Mouse (Mus musculus) lung, embryonic 16.5 days (tissue): ENCODE data around the gene Smpd2. TPM values are rescaled to one million over a fixed set of nuclear protein-coding genes. Genes with fewer than 3 reads are reported as not detected.

Experiments
- ATAC-seq: fragments of 200-750 bp; cut with Nextera tagmentation; 2 replicates; pipeline ENCODE4 v1.8.0; 2017; ENCODE audit warnings: low read depth, mild to moderate bottlenecking, moderate library complexity
- H3K27ac ChIP-seq: fragments of 300-500 bp; sonication (generic); 2 replicates; pipeline ENCODE4 v1.5.1; 2014; ENCODE audit warnings: mild to moderate bottlenecking, control low read depth, low read length
- H3K27me3 ChIP-seq: fragments of 300-500 bp; sonication (generic); 2 replicates; pipeline ENCODE4 v1.6.1; 2014; ENCODE audit warnings: low read depth, low read length, mixed read lengths; ENCODE audit not compliant: control insufficient read depth, insufficient read depth
- H3K36me3 ChIP-seq: fragments of 300-500 bp; sonication (generic); 2 replicates; pipeline ENCODE4 v1.6.1; 2014; ENCODE audit warnings: low read length; ENCODE audit not compliant: control insufficient read depth, insufficient read depth
- H3K4me1 ChIP-seq: fragments of 300-500 bp; sonication (generic); replicated peaks from 2 replicates; pipeline ENCODE4 v1.6.1; 2014; ENCODE audit warnings: low read length, mixed read lengths; ENCODE audit not compliant: control insufficient read depth, insufficient read depth
- H3K4me2 ChIP-seq: fragments of 300-500 bp; sonication (generic); 2 replicates; pipeline ENCODE4 v1.6.1; 2014; ENCODE audit warnings: low read depth, low read length, control low read depth
- H3K4me3 ChIP-seq: fragments of 300-500 bp; sonication (generic); 2 replicates; pipeline ENCODE4 v1.5.1; 2014; ENCODE audit warnings: mild to moderate bottlenecking, low read length, control low read depth
- H3K9ac ChIP-seq: fragments of 300-500 bp; sonication (generic); 2 replicates; pipeline ENCODE4 v1.6.1; 2014; ENCODE audit warnings: low read length, control low read depth
- H3K9me3 ChIP-seq: fragments of 300-500 bp; sonication (generic); 2 replicates; pipeline ENCODE4 v1.6.1; 2016; ENCODE audit warnings: low read length; ENCODE audit not compliant: control insufficient read depth
- whole genome bisulfite sequencing: fragments of 180-500 bp; shearing (Covaris S2); extraction: QIAGEN DNeasy Blood & Tissue Kit; methylation state at CpG from one replicate; pipeline ENCODE4 v1.1.7; 2014; 5-methylcytosine and 5-hydroxymethylcytosine counted together
- polyA plus RNA-seq: library from polyadenylated mRNA; unstranded; fragments of >200 nt; fragmentation: Nextera tagmentation; extraction: Ambion mirVana; gene quantifications from 2 replicates; pipeline ENCODE4 v1.2.1, GENCODE M21; 2015

Smpd2 gene
- polyA plus RNA-seq, 1 experiment from 2014 or later, result 71.4 TPM

DNA sequence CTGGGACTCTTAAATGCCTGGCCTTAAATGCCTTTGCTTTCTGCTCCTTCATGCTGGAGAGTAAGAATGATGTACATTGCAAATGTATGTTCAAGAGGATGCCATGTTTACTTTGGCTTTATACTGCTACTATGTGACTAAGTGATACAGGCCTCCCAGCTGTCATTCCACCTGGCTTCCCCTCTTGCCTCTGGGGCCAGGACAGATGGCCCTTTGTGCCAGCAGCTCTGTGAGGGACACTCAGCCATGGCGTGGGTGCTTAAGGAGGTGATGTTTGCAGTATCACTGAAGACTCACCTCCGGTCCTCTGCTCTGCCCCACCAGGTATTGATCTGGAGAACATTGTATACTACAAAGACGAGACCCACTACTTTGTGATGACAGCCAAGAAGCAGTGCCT, 10.2 kb downstream of the Smpd2 start:
- no peak for ATAC-seq
- peaks cover 20% of the 10 kb centered on the region for H3K36me3 ChIP-seq

DNA sequence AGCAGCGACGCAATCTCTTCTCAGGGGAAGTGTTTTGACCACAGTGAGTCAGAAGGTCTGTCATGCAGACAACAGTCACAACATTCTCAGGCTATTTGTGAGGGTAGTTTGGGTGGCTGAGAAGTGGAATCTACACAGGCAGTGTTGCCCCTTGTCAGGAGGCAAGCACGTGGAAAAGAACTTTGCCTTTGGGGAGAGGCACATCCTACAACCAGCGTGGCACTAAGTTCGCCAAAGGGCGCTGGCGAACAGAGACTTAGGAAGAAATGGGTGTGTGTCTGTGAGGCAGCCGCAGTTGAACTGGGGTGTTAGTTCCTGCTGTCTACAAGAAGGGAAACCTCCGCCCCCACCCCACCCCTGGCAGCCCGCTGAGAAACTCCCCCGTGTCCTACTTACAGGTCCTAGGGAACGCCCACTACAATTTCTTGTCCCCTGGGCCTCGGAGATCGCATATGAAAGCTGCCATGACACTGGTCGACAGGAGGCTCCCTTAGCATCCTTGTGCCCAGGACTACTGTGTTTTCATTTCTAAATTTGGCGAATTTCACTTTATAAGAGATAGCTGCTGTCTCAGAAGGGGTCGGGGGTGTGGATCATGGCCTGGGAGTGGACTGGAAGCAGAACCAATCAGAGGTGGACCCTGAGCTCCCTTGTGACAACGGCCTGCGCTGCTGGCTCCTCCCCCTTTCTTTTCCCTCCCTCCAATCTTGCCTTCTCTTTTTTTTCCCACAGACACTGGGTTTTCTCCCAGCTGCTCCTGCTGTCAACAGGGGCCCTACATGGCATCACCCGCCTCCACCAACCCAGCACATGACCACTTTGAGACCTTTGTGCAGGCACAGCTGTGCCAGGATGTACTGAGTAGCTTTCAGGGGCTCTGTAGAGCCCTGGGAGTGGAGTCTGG, 12.6 kb downstream of the Smpd2 start:
- Histone ChIP-seq H3K9ac (peak overlapping the region; percentile 76), H3K36me3 (peaks cover 13% of the 10 kb centered on the region), H3K27ac (peak overlapping the region; percentile 92), H3K4me2 (peak overlapping the region; percentile 76), H3K27me3 (no peaks in the 10 kb centered on the region), H3K9me3 (no peaks in the 10 kb centered on the region), H3K4me1 (peaks cover 33% of the 10 kb centered on the region), H3K4me3 (peak overlapping the region; percentile 66)
- WGBS, result 4% methylated on average over 20 of the region's 20 CpGs
- ATAC-seq, result peak; percentile 84

More for the DNA sequence above, 10.2 kb downstream of the Smpd2 start:
- H3K4me3 ChIP-seq, result no peak overlapping the region
- H3K4me2 ChIP-seq, result no peak overlapping the region
- no peaks in the 10 kb centered on the region for H3K9me3 ChIP-seq
- no peaks in the 10 kb centered on the region for H3K27me3 ChIP-seq
- 69% methylated on average over 3 of the region's 3 CpGs for WGBS
- no peak overlapping the region for H3K9ac ChIP-seq
- H3K27ac ChIP-seq, result no peak overlapping the region
- H3K4me1 ChIP-seq, result peaks cover 22% of the 10 kb centered on the region

DNA sequence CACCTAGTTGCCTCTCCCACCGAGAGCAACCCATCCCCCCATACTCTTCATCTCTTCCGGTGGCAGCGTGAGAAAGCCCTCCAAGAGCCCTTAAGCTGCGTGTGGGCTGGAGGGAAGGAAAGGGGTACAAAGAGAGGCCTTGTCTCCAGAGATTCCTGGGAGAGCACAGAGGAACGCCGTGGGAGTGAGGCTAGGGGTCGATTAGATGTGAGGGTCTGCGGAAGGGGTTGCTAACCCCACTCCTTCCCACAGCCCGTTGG, 13.2 kb downstream of the Smpd2 start:
- peak; percentile 21; the same call in 1 of the 2 replicates for ATAC-seq
- WGBS, result 0% methylated on average over 9 of the region's 9 CpGs
- H3K4me3 ChIP-seq, result peak overlapping the region; percentile 66
- H3K4me1 ChIP-seq, result peaks cover 33% of the 10 kb centered on the region
- H3K27ac ChIP-seq, result peak overlapping the region; percentile 92
- no peaks in the 10 kb centered on the region for H3K27me3 ChIP-seq
- H3K9ac ChIP-seq, result peak overlapping the region; percentile 76
- no peaks in the 10 kb centered on the region for H3K9me3 ChIP-seq
- H3K4me2 ChIP-seq, result peak overlapping the region; percentile 76
- peaks cover 10% of the 10 kb centered on the region; the same call in 1 of the 2 replicates for H3K36me3 ChIP-seq

DNA sequence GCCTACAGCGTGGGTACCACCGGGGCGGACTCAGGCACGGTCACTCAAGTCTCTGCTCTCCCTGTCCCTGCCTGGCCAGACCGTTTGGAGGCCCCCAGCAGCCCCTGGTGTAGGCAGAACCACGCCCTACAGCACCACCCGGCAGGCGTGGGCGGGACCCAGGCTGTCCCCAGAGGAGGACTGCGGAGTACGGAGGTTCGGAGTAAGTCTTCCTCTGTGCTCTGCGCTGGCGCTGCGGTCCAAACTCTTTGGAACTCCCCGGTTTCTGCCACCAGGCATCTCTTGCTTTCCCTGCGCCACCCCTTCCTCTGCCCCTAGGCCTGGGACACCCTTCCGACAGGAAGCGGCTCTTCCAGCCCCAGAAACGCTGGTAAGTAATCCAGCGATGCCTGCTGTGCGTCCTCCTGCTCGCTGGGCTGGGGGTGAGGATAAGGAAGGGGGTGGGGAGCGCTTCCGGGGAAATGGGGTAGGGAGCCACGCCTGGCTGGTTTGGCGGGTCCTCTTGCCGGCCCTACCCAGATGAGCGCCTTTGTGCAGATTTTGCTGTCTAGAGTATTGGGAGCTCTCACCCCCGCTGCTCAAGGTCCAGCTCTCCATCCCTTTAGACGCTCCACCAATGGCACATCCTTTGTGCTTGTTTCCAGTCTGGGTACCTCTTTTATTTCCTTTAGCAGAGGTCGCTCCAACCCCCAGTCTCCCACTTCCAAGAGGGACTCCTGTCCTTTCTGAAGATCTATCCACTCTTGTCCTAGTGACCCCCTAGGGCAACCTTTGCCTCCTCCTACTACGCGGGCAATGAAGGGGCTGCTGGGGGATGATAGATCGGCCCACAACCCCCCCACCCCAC, 13.8 kb downstream of the Smpd2 start, which contains the start of gene Mical1:
Mical1 (plus strand) TSS at position 144 of the 847 bp plus-strand sequence.
- Histone ChIP-seq H3K9me3 (no peaks in the 10 kb centered on the region), H3K27ac (peak within 1 kb of the TSS; percentile 92), H3K4me3 (peak within 1 kb of the TSS; percentile 66), H3K9ac (peak within 1 kb of the TSS; percentile 76), H3K27me3 (no peaks in the 10 kb centered on the region), H3K4me1 (peaks cover 33% of the 10 kb centered on the region), H3K36me3 (peaks cover 10% of the 10 kb centered on the region; the same call in 1 of the 2 replicates), H3K4me2 (peak within 1 kb of the TSS; percentile 76)
- WGBS, result 0% methylated on average over 35 of the region's 35 CpGs
- ATAC-seq, result peak; percentile 78

DNA sequence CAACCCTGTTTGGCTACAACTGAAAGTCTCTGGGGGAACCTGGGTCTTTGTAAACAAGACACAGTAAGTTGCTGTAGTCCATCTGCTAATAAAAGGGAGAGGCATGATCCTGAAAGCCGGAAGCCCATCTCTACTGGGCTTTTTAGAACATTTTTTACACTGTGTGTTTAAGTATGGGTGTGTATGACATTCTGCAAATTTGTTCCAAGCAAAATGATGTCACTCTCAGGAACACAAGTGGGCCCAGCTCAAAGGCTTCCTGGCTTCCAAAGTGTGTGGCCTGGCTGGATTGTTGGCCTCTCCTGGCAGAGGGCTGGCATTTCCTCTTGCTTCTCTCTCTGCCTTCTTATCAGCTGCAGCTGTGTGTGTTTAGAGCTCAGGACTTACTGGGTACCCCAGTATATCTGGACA, 15.2 kb downstream of the Smpd2 start:
- no peak for ATAC-seq
- H3K9ac ChIP-seq, result no peak overlapping the region
- H3K36me3 ChIP-seq, result peaks cover 10% of the 10 kb centered on the region; the same call in 1 of the 2 replicates
- H3K4me3 ChIP-seq, result no peak overlapping the region
- peak overlapping the region; percentile 45 for H3K27ac ChIP-seq
- 36% methylated on average over 1 of the region's 1 CpGs for WGBS
- H3K27me3 ChIP-seq, result no peaks in the 10 kb centered on the region
- H3K4me2 ChIP-seq, result no peak overlapping the region; the same call in 1 of the 2 replicates
- H3K9me3 ChIP-seq, result no peaks in the 10 kb centered on the region
- peaks cover 33% of the 10 kb centered on the region for H3K4me1 ChIP-seq

DNA sequence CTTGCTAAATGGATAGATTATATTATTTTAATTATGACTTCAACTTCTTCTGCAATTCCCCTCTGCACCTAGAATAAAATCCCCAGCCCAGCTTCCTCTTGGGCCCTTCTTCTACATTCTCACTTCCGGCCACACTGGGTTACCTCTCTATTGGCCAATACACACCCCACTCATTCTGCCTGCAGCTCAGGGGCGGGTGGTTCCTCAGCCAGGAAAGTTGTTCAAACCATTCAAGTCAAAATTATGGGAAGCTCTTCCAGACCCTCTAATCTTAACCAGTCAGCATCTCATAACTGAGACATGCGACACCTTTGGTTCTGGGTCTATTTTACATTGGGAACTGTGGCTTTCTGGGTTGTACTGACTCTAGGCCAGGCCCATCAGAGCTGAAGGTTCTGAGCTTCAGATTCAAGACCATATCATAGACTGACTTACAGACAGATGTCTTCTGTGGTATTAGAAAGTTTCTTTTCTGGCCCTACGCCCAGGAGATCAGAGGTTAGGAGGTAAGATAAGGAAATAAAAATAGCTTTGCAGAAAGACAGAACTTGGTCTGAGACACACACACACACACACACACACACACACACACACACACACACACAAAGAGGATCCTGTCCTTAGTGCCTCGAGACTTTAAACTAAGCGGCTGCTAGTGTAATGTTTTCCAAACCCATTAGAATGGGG, 16.2 kb downstream of the Smpd2 start:
- no peaks in the 10 kb centered on the region for H3K27me3 ChIP-seq
- WGBS, result 52% methylated on average over 6 of the region's 6 CpGs
- no peak overlapping the region for H3K4me3 ChIP-seq
- H3K36me3 ChIP-seq, result peaks cover 6% of the 10 kb centered on the region; the same call in 1 of the 2 replicates
- peak overlapping the region; percentile 57; the same call in 1 of the 2 replicates for H3K27ac ChIP-seq
- H3K4me2 ChIP-seq, result no peak overlapping the region
- no peak overlapping the region for H3K9ac ChIP-seq
- no peaks in the 10 kb centered on the region for H3K9me3 ChIP-seq
- H3K4me1 ChIP-seq, result peaks cover 33% of the 10 kb centered on the region
- ATAC-seq, result no peak

DNA sequence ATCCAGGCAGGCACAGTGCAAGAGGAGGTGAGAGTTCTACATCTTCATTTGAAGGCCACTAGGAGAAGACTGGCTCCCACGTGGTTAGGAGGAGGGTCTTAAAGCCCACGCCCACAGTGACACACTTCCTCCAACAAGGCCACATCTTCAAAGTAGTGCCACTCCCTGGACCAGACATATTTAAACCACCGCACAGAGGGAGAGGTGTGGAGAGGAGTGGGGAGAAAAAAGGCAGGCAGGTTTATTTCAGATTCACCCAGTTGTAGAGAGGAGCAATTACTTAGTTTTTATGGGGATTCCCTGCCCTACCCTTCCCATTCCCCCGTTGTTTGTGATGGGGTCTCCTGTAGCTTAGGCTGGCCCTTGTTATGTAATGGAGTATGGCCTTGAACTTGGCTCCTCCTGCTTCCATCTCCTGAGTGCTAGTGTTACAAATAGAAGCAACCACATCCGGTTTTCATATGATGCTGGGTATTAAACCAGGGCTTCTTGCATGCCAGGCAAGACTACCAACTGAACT, 17.1 kb downstream of the Smpd2 start:
- Histone ChIP-seq H3K27me3 (no peaks in the 10 kb centered on the region), H3K4me2 (no peak overlapping the region), H3K36me3 (no peaks in the 10 kb centered on the region), H3K9me3 (no peaks in the 10 kb centered on the region), H3K27ac (peak overlapping the region; percentile 16; the same call in 1 of the 2 replicates), H3K4me1 (peaks cover 27% of the 10 kb centered on the region), H3K9ac (no peak overlapping the region), H3K4me3 (no peak overlapping the region)
- ATAC-seq, result no peak
- 65% methylated on average over 5 of the region's 5 CpGs for WGBS

DNA sequence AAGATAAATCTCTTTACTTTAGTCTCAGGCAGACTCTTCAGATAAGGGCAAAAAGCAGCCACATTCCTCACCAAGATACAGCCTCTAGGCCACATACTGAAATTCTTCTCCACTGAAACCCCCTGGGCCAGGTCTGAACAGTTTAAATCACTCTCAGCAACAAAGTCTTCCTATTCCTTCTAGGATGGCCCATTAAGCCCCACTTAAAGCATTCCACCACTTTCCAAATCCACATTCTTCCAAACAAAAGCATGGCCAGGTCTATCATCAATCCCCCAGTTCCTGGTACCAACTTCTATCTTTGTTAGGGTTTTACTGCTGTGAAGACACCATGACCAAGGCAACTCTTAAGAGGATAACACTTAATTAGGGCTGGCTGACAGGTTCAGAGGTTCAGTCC, 17.6 kb downstream of the Smpd2 start:
- Histone ChIP-seq H3K9me3 (no peaks in the 10 kb centered on the region), H3K36me3 (no peaks in the 10 kb centered on the region), H3K4me3 (no peak overlapping the region), H3K9ac (no peak overlapping the region), H3K4me2 (no peak overlapping the region), H3K27ac (0 out of 2 replicates have a peak overlapping the region, but pooled peaks have one; percentile 16), H3K4me1 (peaks cover 24% of the 10 kb centered on the region), H3K27me3 (no peaks in the 10 kb centered on the region)
- no peak for ATAC-seq
